Mouse (Mus musculus) CH12.LX (cell line): ENCODE results near the gene Acsl6.

ENCODE experiments used
- CTCF ChIP-seq, 2 experiments: IDR thresholded peaks in 1 of 2; conservative IDR thresholded peaks in 1 of 2; 2 replicates each; pipeline ENCODE4 v1.5.1; 2011 to 2012; ENCODE audit warnings: low read depth in 2 of 2, low read length in 2 of 2, improper control_type of control experiment in 1 of 2, inconsistent platforms in 1 of 2, mild to moderate bottlenecking in 1 of 2, moderate library complexity in 1 of 2
- MXI1 ChIP-seq: IDR thresholded peaks from 2 replicates; pipeline ENCODE4 v1.6.1; 2011; ENCODE audit warnings: mild to moderate bottlenecking, low read depth, low read length, improper control_type of control experiment

DNA sequence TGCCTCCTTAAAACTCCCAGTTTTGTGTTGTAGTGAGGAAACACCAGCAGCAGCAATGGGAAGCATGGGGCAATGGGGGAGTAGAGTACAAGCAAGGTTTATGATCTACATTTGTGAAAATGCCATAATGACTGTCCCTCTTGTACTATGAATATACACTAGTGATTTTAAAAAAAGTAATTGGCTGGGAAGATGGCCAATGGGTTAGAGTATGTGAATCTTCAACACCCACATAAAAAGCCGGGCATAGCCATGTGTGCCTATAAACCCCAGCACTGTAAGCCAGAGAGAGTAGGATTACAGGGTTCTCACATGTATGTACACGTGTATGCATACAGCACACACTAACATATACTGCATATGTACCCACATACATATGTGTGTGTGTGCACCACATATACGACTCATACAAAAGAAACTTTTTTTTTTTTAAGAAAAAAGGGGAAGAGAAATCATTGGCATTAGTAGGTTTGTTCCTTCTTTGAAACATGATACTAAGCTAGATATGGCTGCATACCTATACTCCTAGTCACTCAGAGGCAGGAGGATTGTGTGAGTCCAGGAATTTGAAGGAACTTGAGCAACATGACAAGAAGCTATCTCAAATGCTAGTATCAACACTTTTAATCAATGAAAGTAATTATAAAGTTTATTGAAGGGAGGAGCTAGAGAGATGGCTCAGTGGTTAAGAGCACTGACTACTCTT, 34.3 kb upstream of the Acsl6 start:
- TF ChIP-seq MXI1: no peak
- TF ChIP-seq CTCF (conservative IDR thresholded peaks at IDR 0.05 in 1 of 2, IDR thresholded peaks at IDR 0.05 in 1 of 2; ENCODE audit: low read depth in 2 of 2, low read length in 2 of 2): no peak
